ENCODE assay signal across 29 mouse cellular contexts in the genomic region with DNA sequence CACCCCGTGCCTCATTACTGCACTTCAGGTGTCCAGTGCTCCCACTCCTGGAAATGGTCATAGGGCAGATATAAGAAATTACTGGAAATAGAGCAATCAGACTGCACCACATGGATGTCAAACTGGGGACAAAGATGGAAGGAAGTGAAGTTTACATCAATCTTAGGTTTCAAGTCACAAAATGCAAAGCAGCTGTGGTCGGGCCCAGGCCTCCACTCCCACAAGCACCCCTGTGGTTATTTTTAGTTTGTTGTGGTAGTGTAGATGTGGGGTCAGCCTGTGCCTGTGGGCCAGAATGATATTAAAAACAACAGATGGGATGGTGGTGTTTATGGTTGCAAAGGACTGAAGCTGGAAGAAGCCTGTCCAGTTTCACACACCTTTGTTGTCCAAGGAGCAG. TPM values are rescaled to one million over a fixed set of nuclear protein-coding genes. Genes with fewer than 3 reads are reported as not detected.
DNase-seq lines count a peak whose midpoint lies in the region; ATAC-seq and TF ChIP-seq lines count a peak whose summit lies in the region.
"Had no signal": no experiment of that assay in that cellular context is flagged by ENCODE, and none has a peak within 500 bp of the region (broad histone marks: within the 10 kb centered on the region; RNA-seq: fewer than 3 reads in every experiment).

No protein-coding gene starts in this region.

- H3K36me3 ChIP-seq in splenic B cell, adult 2 months (ENCODE audit: control insufficient read depth, insufficient read depth, low read length, poor library complexity, severe bottlenecking), result 0 out of 2 replicates have a peak, but pooled peaks cover 2% of the 10 kb centered on the region
- no peaks in the 10 kb centered on the region for H3K36me3 ChIP-seq in lung, postnatal 0 days (ENCODE audit: insufficient read depth, low read length)
- H3K36me3 ChIP-seq: embryonic facial prominence, embryonic 12.5 days; heart, embryonic 12.5 days; hindbrain, embryonic 10.5 days; limb, embryonic 12.5 days; lung, embryonic 15.5 days; neural tube, embryonic 12.5 days; stomach, embryonic 15.5 days had no signal

- H3K27me3 ChIP-seq in splenic B cell, adult 2 months (ENCODE audit: control insufficient read depth, insufficient read depth, low read length, poor library complexity, severe bottlenecking), result no peaks in the 10 kb centered on the region
- H3K27me3 ChIP-seq in lung, postnatal 0 days (replicated peaks; ENCODE audit: insufficient read depth, low read length), result no peaks in the 10 kb centered on the region
- H3K27me3 ChIP-seq: embryonic facial prominence, embryonic 12.5 days; heart, embryonic 12.5 days; hindbrain, embryonic 15.5 days; limb, embryonic 12.5 days; lung, embryonic 15.5 days; neural tube, embryonic 12.5 days; stomach, embryonic 15.5 days had no signal

- 63% methylated on average over 2 of the region's 2 CpGs for WGBS in lung, postnatal 0 days

- TF ChIP-seq CTCF in lung, postnatal 0 days (IDR thresholded peaks at IDR 0.05), result no peak

- TF ChIP-seq EP300 in lung, postnatal 0 days (IDR thresholded peaks at IDR 0.05), result no peak

- peak; percentile 10 for DNase-seq in embryo, embryonic 9.5 days (ENCODE audit: extremely low spot score)
- no peak for DNase-seq in embryo, embryonic 10.5 days (ENCODE audit: low spot score)
- peak; percentile 53 to 55 for DNase-seq in spleen, postnatal 36 days (ENCODE audit: low spot score in 2 of 2)
- no peak for DNase-seq in spleen, adult 12 weeks (ENCODE audit: low spot score)
- DNase-seq in splenic B cell, adult 2 months (ENCODE audit: low read depth, low spot score), result peak; percentile 61
- DNase-seq in liver, result no peak
- no peak for DNase-seq in lung, postnatal 0 days (ENCODE audit: low spot score)
- DNase-seq: adrenal gland, adult 2 months; adrenal gland, postnatal 36 days; cerebellum, adult 11 months; cerebellum, adult 9-10 months; gastrocnemius, postnatal 36 days; heart, adult 2 months; kidney, adult 11 months; kidney, postnatal 14 days; lung, postnatal 36 days; midbrain, embryonic 14.5 days; right cerebral cortex, postnatal 14 days had no signal

- H3K27ac ChIP-seq in lung, postnatal 0 days (ENCODE audit: low read length), result no peak overlapping the region
- H3K27ac ChIP-seq: embryonic facial prominence, embryonic 12.5 days; heart, adult 2 months; hindbrain, embryonic 10.5 days; hindbrain, embryonic 15.5 days; limb, embryonic 12.5 days; lung, embryonic 15.5 days; neural tube, embryonic 12.5 days; stomach, embryonic 15.5 days had no signal

- H3K4me1 ChIP-seq in lung, postnatal 0 days (ENCODE audit: insufficient read depth, low read depth, low read length), result no peaks in the 10 kb centered on the region
- H3K4me1 ChIP-seq: hindbrain, embryonic 15.5 days; lung, embryonic 15.5 days; neural tube, embryonic 12.5 days; stomach, embryonic 15.5 days had no signal

- H3K4me3 ChIP-seq in lung, postnatal 0 days (ENCODE audit: low read depth, low read length), result no peak overlapping the region
- H3K4me3 ChIP-seq: embryonic facial prominence, embryonic 12.5 days; heart, adult 2 months; heart, embryonic 12.5 days; hindbrain, embryonic 10.5 days; hindbrain, embryonic 15.5 days; limb, embryonic 12.5 days; lung, embryonic 15.5 days; neural tube, embryonic 12.5 days; stomach, embryonic 15.5 days had no signal

- ATAC-seq in monocyte, adult 5-6 weeks (replicated peaks; ENCODE audit: insufficient number of reproducible peaks, low FRiP score, low TSS enrichment, poor library complexity, severe bottlenecking), result 0 out of 2 replicates have a peak, but pooled peaks have one; percentile 34
- no peak for ATAC-seq in lung, postnatal 0 days
- ATAC-seq: forebrain, embryonic 14.5 days had no signal

- H3K9me3 ChIP-seq in lung, postnatal 0 days (ENCODE audit: low read length), result no peaks in the 10 kb centered on the region
- H3K9me3 ChIP-seq: embryonic facial prominence, embryonic 12.5 days; heart, embryonic 12.5 days; hindbrain, embryonic 10.5 days; hindbrain, embryonic 15.5 days; limb, embryonic 12.5 days; lung, embryonic 15.5 days; neural tube, embryonic 12.5 days; stomach, embryonic 15.5 days had no signal

- no peak overlapping the region for H3K9ac ChIP-seq in lung, postnatal 0 days (replicated peaks; ENCODE audit: low read depth)
- H3K9ac ChIP-seq: embryonic facial prominence, embryonic 12.5 days; heart, embryonic 12.5 days; hindbrain, embryonic 15.5 days; limb, embryonic 12.5 days; lung, embryonic 15.5 days; neural tube, embryonic 12.5 days; stomach, embryonic 15.5 days had no signal

- no peak overlapping the region for H3K4me2 ChIP-seq in lung, postnatal 0 days (replicated peaks; ENCODE audit: low read depth, low read length)
- H3K4me2 ChIP-seq: embryonic facial prominence, embryonic 12.5 days; heart, embryonic 12.5 days; hindbrain, embryonic 15.5 days; limb, embryonic 12.5 days; liver, embryonic 11.5 days; lung, embryonic 15.5 days; neural tube, embryonic 12.5 days; stomach, embryonic 15.5 days had no signal

RNA-seq across cellular contexts. Expression of gene Fam214a, which starts 33.1 kb away (rescaled TPM):
- 35.8 to 79.7 TPM (median 43.8 TPM) in 3 replicates for total RNA-seq in monocyte, adult 5-6 weeks (2017)
- polyA plus RNA-seq in lung, postnatal 0 days (2015; fragmentation: Nextera tagmentation; extraction: Ambion mirVana), result 10.5 and 12.8 TPM in 2 replicates

RNA-seq across cellular contexts. Expression of gene Arpp19, which starts 51.6 kb away (rescaled TPM):
- 173 to 274 TPM (median 187 TPM) in 3 replicates for total RNA-seq in monocyte, adult 5-6 weeks (2017)
- polyA plus RNA-seq in lung, postnatal 0 days (2015; fragmentation: Nextera tagmentation; extraction: Ambion mirVana), result 248 and 254 TPM in 2 replicates

Comparison
In these comparisons a context has a peak if more than half of its experiments do, and no peak if none do; other contexts are left out.
1. DNase-seq: peak in embryo, embryonic 9.5 days (single experiment), spleen, postnatal 36 days (2 of 2) and splenic B cell, adult 2 months (single experiment); none in embryo, embryonic 10.5 days (single experiment), spleen, adult 12 weeks (single experiment), liver (single experiment) and lung, postnatal 0 days (single experiment).